Mouse (Mus musculus) urinary bladder, adult 2 months (tissue): Measurements from ENCODE around the gene Tmem88b. TPM values are rescaled to one million over a fixed set of nuclear protein-coding genes. Genes with fewer than 3 reads are reported as not detected.
"Not testable (repeated sequence)": the region's sequence is repeated elsewhere in the genome, so short reads cannot be mapped to it uniquely, and the experiment has no call there.

ENCODE experiments used
- DNase-seq: peaks from one replicate; pipeline ENCODE4 v3.0.0; 2022; ENCODE audit warnings: low spot score
- polyA plus RNA-seq: library from polyadenylated mRNA; depleted of rRNA; stranded (reverse); fragments of >200 nt; gene quantifications from 2 replicates; pipeline ENCODE4 v1.2.3, GENCODE M21; 2012

Tmem88b gene
- polyA plus RNA-seq, 1 experiment, result 0.91 TPM

DNA sequence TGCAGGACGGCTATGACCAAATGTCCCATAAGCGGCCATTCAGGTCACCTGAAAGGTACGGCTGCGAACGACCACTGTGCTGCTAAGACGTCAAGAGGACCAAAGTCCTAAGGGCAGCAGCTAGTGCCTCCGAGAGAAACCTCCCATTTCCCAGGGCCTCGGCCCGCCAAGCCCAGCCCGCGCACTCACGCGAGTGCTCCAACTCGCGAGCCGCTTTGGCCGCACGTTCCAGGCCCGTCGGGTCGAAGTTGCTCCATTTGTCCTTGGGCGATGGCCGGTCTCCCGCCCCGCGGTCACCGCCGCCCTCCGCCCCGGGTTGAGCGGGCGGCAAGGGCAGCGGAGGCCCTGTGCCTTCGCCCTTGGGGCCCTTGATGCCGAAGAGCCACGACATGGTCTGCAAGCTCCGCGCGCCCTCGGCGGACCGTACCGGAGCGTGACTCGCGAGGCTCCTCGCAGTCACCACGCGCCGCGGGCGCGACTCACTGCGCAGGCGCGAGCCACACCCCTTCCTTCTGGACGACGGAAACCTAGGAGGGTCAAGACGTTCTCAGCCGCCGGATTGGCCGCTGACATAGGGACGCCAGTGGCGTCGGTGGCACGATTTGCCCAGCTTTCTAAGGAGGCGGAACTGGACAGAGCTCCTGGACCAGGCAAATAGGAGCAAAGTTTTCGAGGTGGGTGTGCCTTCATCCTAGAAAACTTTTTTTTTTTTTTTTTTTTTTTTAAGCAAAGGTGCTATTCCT, 24.9 kb downstream of the Tmem88b start, which contains the start of gene Atad3a:
Gene Atad3a (minus strand): TSS at position 481 of the 743 bp plus-strand sequence.
- peak; percentile 95 for DNase-seq

DNA sequence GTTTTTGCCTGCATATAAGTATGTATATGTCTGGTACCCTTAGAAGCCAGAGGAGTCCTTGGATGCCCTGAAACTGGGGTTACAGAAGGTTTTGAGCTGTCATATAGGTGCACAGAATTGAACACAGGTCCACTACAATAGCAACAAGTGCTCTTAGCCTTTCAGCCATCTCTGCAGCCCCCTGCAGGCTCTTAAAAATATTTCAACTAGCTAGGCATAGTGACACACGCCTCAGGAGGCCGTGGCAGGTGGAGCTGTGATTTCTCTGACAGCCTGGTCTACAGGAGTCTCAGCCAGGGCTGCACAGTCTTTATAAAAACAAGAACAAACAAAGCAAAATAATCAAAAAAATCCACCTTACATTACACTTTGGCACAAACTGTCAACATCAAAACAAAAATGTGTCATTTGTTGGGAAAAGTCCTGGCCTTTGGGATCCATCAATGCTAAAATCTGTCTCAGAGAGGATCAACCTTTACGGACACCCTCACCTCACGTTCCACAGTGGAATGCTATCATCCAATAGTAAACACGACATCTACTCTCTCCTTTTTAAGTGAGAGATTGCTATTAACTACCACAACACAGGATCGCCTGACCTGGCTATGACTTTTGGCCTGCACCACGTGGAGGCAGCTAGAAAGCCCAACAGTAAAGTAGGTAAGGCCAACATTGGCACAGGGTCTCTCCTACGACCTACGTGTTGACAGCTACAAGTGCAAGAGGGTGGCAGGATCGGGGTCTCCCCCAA, 25.6 kb downstream of the Tmem88b start:
- DNase-seq, result no peak

DNA sequence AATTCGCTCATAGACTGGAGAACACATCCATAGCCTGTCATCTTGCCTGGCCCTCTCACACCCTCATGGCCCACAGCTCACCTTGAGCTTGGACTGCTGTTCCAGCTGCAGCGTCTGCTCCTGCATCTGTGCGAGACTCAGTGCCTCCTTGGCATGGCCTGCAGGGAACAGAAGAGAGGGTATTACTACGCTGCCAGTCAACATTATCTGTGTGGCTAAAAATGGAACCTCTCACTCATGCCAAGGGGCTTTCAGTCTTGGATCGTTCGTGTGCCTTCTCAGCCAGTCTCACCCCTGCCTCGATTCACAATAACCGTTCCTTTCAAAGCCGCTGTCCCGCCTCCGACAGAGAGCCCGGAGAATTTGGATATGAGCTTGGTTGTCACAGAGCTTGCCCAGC, 28.7 kb downstream of the Tmem88b start:
- no peak for DNase-seq

DNA sequence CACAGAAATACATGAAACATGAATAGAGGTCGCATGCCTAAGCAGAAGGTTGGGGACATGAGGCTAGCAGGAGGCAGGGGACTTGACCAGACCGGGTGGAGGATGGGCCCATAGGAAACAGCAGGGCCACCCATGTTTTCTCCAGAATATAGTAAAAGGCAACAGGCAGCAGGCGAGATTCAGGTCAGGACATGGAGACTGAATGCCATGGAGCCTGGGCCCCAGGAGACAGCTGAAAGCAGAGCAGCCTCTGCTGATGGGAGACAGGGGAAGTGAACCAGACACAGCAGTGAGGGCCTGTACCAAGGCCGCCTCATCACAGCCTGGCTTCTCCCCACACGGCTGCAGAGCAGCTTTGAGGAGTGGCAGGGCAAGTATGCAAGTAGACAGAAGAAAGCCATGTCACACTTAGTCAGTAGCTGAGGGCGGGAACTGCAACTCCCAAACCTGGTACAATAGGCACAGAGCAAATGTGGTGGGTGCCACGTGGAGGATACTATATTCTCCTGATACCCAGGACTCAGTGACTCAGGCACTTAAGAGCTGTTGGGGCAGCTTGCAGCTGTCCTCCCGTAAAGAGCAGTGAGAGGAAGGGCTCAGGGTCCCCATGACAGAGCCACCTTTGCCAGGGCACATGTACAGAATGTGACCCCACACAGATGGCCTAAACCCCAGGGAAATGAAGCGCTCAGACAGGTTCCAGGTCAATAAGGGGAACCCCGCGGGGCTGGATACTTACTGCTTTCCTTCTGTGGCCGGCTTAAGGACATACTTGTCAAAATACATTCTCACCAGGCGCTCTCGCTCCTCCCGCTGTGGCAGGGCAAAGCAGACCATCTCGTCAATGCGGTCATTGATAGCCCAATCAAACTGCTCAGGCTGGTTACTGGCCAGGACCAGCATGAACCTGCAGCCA, 38.8 kb downstream of the Tmem88b start:
- DNase-seq, result no peak

DNA sequence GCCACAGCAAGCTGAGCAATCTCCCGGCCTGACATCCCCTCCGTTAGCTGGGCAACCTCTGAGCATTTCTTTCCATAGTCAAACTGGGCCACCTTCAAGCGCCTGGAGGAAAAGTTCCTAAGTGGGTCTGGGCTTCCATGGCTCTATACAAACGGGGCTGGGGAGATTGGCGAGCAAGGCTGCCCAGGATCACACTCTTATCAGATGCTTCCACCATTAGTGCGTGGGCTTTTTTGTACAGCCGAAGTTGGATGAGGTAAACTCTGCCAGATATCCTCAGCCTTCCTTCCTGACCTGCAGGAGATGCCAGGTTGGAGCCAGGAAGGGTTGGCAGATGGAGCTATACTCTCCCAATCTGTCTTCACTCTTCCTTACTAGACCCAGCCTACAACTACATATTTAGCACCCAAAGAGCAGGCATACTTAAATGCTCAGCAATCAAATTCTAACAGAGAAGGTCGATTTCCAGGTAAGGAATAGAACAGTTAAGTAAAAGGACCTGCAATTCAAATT, 39.6 kb downstream of the Tmem88b start:
- no peak for DNase-seq

- DNase-seq, result no peak
Measured at GRCm38 (mm10) chr4:155745136-155745535, 40.5 kb downstream of the Tmem88b start.

GRCm38 (mm10) chr4:155744474-155744873, 41.2 kb downstream of the Tmem88b start:
- DNase-seq, result no peak

DNA sequence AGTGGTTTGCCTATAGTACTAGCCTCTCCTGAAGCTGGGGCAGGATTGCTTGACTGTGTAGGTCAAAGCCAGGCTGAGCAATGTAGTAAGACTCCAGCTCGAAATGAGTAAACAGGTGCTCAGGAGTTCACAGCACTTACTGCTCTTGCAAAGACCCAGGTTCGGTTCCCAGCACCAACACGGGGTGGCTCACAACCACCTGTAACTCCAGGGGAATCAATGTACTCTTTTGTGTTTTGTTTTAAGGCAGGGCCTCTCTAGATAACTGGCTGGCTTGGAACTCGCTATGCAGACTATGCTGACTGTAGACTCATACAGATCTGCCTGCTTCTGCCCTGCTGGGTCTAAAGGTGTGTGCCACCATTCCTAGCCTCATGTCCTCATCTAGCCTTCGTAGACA, 43.0 kb downstream of the Tmem88b start:
- no peak for DNase-seq

- not testable (repeated sequence) for DNase-seq
Measured at GRCm38 (mm10) chr4:155740681-155741080, 45.0 kb downstream of the Tmem88b start.

GRCm38 (mm10) chr4:155739741-155740636, 45.7 kb downstream of the Tmem88b start:
- DNase-seq, result no peak

DNA sequence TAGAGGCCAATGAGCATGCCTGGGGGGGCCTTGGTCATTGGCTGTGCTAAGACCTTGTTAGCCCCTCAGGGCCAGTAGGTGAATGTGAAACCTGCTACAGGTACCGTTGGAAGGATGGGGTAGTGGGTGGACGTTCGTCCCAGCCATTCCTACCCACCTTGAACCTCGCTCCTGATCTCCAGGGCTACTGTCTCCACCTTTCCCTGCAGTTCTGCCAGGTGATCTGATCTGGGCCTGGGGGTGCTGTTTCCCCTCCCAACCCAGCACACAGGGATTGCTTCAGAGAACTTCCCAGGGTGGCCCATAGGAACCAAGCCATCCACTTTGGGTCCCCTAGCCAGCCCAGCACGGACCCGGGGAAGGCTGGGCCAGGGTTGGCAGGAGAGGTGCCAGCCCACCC, 46.5 kb downstream of the Tmem88b start:
- DNase-seq, result no peak

- no peak for DNase-seq
Measured at GRCm38 (mm10) chr4:155738262-155738661, 47.4 kb downstream of the Tmem88b start.

GRCm38 (mm10) chr4:155736421-155736820, 49.3 kb downstream of the Tmem88b start:
- no peak for DNase-seq

GRCm38 (mm10) chr4:155735788-155736187, 49.9 kb downstream of the Tmem88b start:
- DNase-seq, result no peak

DNA sequence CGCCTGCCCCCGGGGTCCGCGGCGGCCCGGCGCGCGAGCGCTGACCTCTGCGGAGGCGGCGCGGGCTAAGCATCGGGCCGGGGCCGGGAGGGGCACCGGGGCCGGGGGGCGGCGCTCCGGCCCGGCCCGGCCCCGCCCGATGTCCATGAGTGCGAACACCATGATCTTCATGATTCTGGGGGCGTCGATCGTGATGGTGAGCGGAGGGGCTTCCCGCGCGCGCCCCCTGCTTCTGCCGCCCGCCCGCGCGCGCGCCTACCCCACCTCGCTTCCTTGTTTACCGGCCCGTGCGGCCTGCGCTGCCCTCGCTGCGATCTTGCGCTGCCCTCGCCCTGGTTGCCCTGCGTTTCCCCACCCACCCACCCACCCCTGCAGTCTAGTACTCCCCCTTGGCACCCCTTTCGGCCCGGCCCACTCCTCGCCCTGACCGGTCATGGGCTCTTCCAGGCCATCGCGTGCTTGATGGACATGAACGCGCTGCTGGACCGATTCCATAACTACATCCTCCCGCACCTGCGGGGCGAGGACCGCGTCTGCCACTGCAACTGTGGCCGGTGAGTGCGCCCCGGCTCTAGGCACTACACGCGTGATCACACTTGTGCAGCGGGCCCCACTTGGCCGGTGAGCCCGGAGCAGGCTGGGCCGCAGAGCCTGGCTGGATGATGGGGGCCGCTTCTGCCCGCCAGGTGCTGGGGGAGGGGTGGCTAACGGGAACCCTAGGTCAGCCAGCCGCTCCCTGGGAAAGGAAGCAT, 50.5 kb downstream of the Tmem88b start:
- DNase-seq, result peak; percentile 33

DNA sequence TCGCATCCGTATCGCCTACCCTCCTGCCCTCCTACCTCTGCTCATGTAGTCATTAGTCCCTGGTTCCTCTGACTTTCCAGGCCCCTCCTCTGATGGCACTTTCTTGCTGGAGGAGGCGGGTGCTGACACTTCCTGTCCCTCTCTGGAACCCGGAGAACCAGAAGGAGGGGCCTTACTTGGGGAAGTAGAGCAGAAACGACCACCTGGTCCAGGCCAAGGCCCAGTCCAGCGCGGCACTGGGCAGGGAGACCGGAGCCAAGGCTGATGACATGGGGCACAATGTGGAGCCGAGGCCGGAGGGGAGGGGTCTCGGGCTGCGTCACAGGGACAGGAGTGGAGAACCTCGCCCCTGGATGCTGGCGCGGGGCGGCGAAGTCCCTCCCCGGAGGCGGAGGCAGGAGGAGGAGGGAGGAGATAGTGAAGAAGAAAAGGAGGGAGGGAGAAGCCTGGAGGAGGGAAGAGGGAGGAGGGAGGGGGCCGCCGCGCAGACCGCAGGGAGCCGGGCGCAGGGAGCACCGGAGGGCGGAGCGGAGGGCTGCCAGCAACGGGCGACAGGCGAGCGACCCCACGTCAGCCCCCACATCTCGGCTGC, 51.2 kb downstream of the Tmem88b start, which contains the start of gene Tmem240:
Gene Tmem240 (plus strand): TSS at position 451 of the 592 bp plus-strand sequence.
- DNase-seq, result peak; percentile 74

DNA sequence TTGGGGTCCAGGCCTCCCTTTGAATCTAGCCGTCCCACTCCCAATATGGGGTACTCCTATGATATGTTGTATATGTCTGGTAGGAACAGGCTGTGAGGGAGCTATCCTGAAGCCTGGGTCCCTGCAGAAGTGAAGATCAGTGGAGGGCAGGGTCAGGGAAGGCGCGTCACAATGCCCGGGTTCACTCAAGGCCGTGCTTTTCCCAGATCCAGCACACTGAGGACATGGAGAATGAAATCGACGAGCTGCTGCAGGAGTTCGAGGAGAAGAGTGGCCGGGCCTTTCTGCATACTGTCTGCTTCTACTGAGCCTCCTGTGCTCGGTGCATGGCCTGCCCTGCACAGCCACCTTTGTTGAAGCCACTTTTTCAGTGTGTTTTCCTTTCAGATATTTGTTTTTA, 52.4 kb downstream of the Tmem88b start:
- no peak for DNase-seq
